Mouse (Mus musculus): Measurements from ENCODE around the gene Vmn1r115. TPM values are rescaled to one million over a fixed set of nuclear protein-coding genes. Genes with fewer than 3 reads are reported as not detected.
"Not testable (repeated sequence)": the region's sequence is repeated elsewhere in the genome, so short reads cannot be mapped to it uniquely, and the experiment has no call there.

Vmn1r115 gene
- total RNA-seq (2021), result not detected in 2 replicates
- long read RNA-seq, result 0 reads

DNA sequence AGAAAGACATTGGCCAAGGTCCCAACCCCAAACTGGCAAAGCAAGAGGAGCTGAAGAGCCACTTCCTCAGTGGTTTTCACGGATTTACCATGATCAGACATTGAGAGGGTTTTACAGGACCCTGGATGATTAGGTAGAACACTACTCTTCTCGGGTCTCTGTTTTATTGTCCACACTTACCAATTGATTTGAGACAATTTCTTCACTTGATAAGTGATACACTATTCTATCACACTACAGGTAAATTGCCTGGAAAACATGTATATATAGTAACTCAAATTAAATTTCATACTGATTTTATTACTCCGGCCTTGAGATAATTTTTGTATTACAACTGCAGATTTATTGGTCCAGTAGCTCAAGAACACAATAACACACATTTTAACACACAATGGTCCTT is at the start of gene Vmn1r115:
Vmn1r115 (minus strand) TSS at position 101 of the 400 bp plus-strand sequence.
- DNase-seq, result not testable (repeated sequence)

DNA sequence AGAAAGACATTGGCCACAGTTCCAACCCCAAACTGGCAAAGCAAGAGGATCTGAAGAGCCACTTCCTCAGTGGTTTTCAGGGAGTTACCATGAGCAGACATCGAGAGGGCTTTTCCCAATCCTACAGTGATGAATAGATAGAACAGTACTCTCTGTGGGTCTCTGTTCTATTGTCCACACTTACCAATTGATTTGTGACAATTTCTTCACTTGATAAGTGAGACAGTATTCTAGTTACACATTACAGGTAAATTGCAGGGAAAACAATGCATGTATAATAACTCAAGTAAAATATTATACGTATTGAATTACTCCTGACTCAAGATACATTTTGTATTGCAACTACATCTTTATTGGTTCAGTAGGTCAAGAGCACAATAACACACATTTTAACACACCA is 39.2 kb upstream of the Vmn1r115 start, which contains the start of gene Vmn1r117:
Vmn1r117 (minus strand) TSS at position 101 of the 400 bp plus-strand sequence.
- not testable (repeated sequence) for DNase-seq

DNA sequence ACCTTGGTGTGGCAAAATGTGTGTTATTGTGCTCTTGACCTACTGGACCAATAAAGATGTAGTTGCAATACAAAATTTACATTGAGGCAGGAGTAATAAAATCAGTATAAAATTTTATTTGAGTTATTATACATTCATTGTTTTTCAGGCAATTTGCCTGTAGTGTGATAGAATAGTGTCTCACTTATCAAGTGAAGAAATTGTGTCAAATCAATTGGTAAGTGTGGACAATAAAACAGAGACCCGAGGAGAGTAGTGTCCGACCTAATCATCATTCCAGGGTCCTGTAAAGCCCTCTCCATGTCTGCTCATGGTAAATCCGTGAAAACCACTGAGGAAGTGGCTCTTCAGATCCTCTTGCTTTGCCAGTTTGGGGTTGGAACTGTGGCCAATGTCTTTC is 27.2 kb upstream of the Vmn1r115 start, which contains the start of gene Vmn1r116:
Vmn1r116 (plus strand) TSS at position 301 of the 400 bp plus-strand sequence.
- not testable (repeated sequence) for DNase-seq

DNA sequence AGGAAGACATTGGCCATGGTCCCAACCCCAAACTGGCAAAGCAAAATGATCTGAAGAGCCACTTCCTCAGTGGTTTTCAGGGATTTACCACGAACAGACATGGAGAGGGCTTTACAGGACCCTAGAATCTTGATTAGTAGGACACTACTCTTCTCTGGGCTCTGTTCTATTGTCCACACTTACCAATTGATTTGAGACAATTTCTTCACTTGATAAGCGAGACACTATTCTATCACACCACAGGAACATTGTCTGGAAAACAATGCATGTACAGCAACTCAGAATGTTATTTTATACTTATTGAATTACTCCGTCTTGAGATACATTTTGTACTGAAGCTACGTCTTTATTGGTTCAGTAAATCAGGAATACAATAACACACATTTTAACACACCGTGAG is 32.7 kb downstream of the Vmn1r115 start, which contains the start of gene Vmn1r114:
Vmn1r114 (minus strand) TSS at position 101 of the 400 bp plus-strand sequence.
- not testable (repeated sequence) for DNase-seq

Other genes starting within 250 kb of the Vmn1r115 start
- not detected in 2 replicates for gene Gm4513, start 246.0 kb downstream of the Vmn1r115 start, total RNA-seq (2021)
- not detected in 2 replicates for gene Vmn1r107, start 176.1 kb downstream of the Vmn1r115 start, total RNA-seq (2021)
- gene Vmn1r111, start 141.8 kb downstream of the Vmn1r115 start, total RNA-seq (2021), result not detected in 2 replicates
- not detected in 2 replicates for gene Gm10668, start 114.4 kb downstream of the Vmn1r115 start, total RNA-seq (2021)
- not detected in 2 replicates for gene Vmn1r112, start 73.8 kb downstream of the Vmn1r115 start, total RNA-seq (2021)
- gene Vmn1r113, start 57.7 kb downstream of the Vmn1r115 start, total RNA-seq (2021), result not detected in 2 replicates
- gene Vmn1r114, start 32.8 kb downstream of the Vmn1r115 start, total RNA-seq (2021), result not detected in 2 replicates
- gene Vmn1r116, start 27.3 kb upstream of the Vmn1r115 start, total RNA-seq (2021), result not detected in 2 replicates
- gene Vmn1r117, start 39.1 kb upstream of the Vmn1r115 start, total RNA-seq (2021), result not detected in 2 replicates
- gene Vmn1r118, start 67.4 kb upstream of the Vmn1r115 start, total RNA-seq (2021), result not detected in 2 replicates
- gene Vmn1r119, start 167.5 kb upstream of the Vmn1r115 start, total RNA-seq (2021), result not detected in 2 replicates
- not detected in 2 replicates for gene Vmn1r120, start 208.8 kb upstream of the Vmn1r115 start, total RNA-seq (2021)